Mouse (Mus musculus) inflammation-experienced regulatory T-cells, adult 16 weeks (primary cell): Measurements from ENCODE around the gene Zfp773. TPM values are rescaled to one million over a fixed set of nuclear protein-coding genes. Genes with fewer than 3 reads are reported as not detected.

Experiments
- polyA plus RNA-seq: library from polyadenylated mRNA; unstranded; fragments of 100-300 nt; shearing (Covaris generic); gene quantifications from one replicate; pipeline ENCODE4 v1.2.1, GENCODE M21; 2017

Zfp773 gene
- 17.0 TPM for polyA plus RNA-seq

GRCm38 (mm10) chr7:7136379-7136866 is at the start of gene Zfp773:
TSS of gene Zfp773 (minus strand) at chr7:7136755.

GRCm38 (mm10) chr7:7171227-7172147 is 34.9 kb upstream of the Zfp773 start, which contains the start of gene Zfp418:
TSS of gene Zfp418 (plus strand) at chr7:7171330.

GRCm38 (mm10) chr7:7120921-7121601 is 15.5 kb downstream of the Zfp773 start, which contains the start of gene Zfp954:
TSS of gene Zfp954 (minus strand) at chr7:7121488.

Other genes with a start within 250 kb of the Zfp773 start
- gene Aurkc, start 141.5 kb downstream of the Zfp773 start, polyA plus RNA-seq: not detected
- 37.2 TPM for gene Zfp954, start 15.3 kb downstream of the Zfp773 start, polyA plus RNA-seq
- gene Zfp418, start 34.6 kb upstream of the Zfp773 start, polyA plus RNA-seq: 5.7 TPM
- gene Zfp772, start 73.2 kb upstream of the Zfp773 start, polyA plus RNA-seq: 6.1 TPM
- gene Vmn2r29, start 110.6 kb upstream of the Zfp773 start, polyA plus RNA-seq: 0.15 TPM
- 3.6 TPM for gene Gm45844, start 141.5 kb upstream of the Zfp773 start, polyA plus RNA-seq
- gene Clcn4, start 164.1 kb upstream of the Zfp773 start, polyA plus RNA-seq: 93.2 TPM
- not detected for gene Vmn2r30, start 200.9 kb upstream of the Zfp773 start, polyA plus RNA-seq
- gene Gm45783, start 237.8 kb upstream of the Zfp773 start, polyA plus RNA-seq: not detected